Mouse (Mus musculus) right cerebral cortex, postnatal 36 days (tissue): Measurements from ENCODE around the gene Sgms1.
"Not testable (repeated sequence)": the region's sequence is repeated elsewhere in the genome, so short reads cannot be mapped to it uniquely, and the experiment has no call there.

Experiments used
- DNase-seq, 2 experiments: peaks; one replicate each; pipeline ENCODE4 v3.0.0; 2022; ENCODE audit warnings: low spot score in 2 of 2, mixed read lengths in 1 of 2

The Sgms1 gene

DNA sequence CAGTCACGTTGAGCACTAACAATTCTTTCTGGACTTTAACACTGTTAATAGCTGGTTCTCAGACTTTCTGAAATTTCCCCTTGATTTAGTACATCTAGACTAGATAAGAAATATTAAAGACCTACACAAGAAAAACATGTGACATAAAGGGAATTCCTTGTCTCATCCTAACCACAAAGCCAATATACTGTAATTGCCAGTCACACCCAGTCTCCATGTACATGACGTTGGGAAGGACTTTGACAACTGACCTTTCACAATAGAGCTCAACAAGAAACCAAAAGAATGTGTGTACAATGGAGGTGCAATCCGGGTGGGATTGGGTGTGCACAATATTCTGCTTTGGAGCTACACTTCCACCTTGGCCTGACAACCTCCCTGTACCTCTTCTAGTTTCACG lies 297.2 kb downstream of the Sgms1 start:
- no peak for DNase-seq

DNA sequence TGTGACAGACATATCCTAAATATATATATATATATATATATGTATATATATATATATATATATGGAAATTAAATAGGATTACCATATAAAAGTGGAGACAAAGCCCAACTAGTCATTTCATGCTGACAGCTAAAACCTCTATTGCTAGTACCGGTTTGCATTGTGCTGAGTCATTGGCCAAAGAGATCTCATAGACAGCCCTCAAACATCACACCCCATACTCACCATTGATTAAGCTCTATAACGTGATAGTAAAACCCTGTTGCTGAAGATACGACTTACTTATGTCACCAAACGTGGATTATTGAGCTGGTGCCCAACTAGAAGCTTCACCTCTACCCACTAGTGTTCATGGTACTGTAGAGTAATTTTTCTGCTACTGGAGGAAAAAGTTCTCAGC lies 298.7 kb downstream of the Sgms1 start:
- DNase-seq = no peak

DNA sequence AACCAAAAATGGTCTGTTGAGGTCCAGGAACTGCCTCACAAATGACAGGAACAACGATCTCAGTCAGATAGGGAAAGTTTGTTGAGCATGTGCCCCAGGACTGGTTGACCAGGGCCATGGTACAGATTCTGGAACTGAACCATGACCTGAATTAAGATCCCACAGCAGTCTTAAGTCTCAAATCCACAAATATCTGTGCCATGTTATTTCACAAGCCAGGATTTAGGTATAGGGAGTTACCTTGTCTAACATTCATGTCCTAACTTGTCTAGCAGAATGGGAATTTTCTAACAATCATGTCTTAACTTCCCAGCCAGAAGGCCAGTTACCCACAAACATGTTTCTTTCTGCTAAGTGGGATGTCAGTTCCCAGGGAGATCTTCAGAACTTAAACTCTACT lies 300.9 kb downstream of the Sgms1 start:
- no peak for DNase-seq

DNA sequence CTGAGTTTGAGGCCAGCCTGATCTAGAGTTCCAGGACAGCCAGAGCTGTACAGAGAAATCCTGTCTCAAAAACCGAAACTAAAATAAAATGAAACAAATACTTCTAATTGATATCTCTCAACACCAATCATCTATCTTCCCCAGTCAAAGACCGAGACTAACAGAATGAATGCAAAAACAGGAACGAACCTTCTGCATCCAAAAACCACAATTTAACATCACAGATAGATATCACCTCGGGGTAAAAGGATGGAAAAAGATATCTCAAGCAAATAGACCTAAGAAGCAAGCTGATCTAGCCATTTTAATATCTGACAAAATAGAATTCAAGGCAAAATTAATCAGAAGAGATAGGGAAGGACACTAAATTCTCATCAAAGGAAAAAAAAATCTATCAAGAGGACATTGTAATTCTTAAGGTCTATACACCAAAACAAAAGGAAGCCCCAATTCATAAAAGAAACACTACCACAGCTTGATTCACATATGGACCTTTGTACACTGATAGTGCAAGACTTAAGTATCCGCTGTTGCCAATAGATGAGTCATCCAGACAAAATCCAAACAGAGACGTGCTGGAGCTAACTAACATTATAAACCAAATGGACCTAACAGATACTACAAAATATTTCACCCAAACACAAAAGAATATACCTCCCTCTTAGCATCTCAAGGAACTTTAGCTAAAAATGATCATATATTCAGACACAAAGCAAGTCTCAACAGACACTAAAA lies 301.6 kb downstream of the Sgms1 start:
- DNase-seq = no peak

DNA sequence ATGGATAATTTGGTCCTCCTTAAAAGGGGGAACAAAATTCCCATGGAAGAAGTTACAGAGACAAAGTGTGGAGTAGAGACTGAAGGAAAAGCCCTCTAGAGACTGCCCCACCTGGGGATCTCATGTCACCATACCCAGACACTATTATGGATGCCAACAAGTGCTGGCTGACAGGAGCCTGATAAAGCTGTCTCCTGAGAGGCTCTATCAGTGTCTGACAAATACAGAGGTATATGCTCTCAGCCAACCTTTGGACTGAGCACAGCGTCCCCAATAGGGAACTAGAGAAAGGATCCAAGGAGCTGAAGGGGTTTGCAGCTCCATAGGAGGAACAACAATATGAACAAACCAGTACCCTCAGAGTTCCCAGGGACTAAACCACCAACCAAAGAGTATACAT lies 304.7 kb downstream of the Sgms1 start:
- not testable (repeated sequence) for DNase-seq
